In genomic region chr10:109921368-109921767, GRCm38 (mm10) we compare ENCODE assay signal across 8 mouse cellular contexts.
DNase-seq lines count a peak whose midpoint lies in the region; ATAC-seq and TF ChIP-seq lines count a peak whose summit lies in the region.

No protein-coding gene starts in this region.

- H3K36me3 ChIP-seq in kidney, adult 2 months (ENCODE audit: control insufficient read depth, insufficient read depth, low read length): no peaks in the 10 kb centered on the region
- H3K36me3 ChIP-seq in embryonic facial prominence, embryonic 15.5 days: no peaks in the 10 kb centered on the region
- H3K36me3 ChIP-seq in hindbrain, embryonic 14.5 days (replicated peaks; ENCODE audit: control insufficient read depth, insufficient read depth): no peaks in the 10 kb centered on the region
- H3K36me3 ChIP-seq in midbrain, embryonic 14.5 days (ENCODE audit: control insufficient read depth, insufficient read depth, low read length): no peaks in the 10 kb centered on the region

- no peak for TF ChIP-seq CTCF in kidney, adult 2 months (conservative IDR thresholded peaks at IDR 0.05; ENCODE audit: insufficient read depth, insufficient read length, low read depth, low read length)

- peak overlapping the region; percentile 41 for H3K4me2 ChIP-seq in embryonic facial prominence, embryonic 15.5 days (replicated peaks)
- peak overlapping the region; percentile 27; the same call in 1 of the 2 replicates for H3K4me2 ChIP-seq in hindbrain, embryonic 14.5 days (replicated peaks)
- H3K4me2 ChIP-seq in midbrain, embryonic 14.5 days (ENCODE audit: low read length): 0 out of 2 replicates have a peak overlapping the region, but pooled peaks have one; percentile 14

- WGBS in kidney, adult 2 months: 62% methylated on average over 11 of the region's 11 CpGs
- 26% methylated on average over 11 of the region's 11 CpGs for WGBS in embryonic facial prominence, embryonic 15.5 days
- 50% methylated on average over 11 of the region's 11 CpGs for WGBS in hindbrain, embryonic 14.5 days
- WGBS in midbrain, embryonic 14.5 days: 56% methylated on average over 11 of the region's 11 CpGs

- H3K9me3 ChIP-seq in embryonic facial prominence, embryonic 15.5 days (replicated peaks): no peaks in the 10 kb centered on the region
- H3K9me3 ChIP-seq in hindbrain, embryonic 14.5 days (ENCODE audit: control insufficient read depth, low read length): no peaks in the 10 kb centered on the region
- no peaks in the 10 kb centered on the region for H3K9me3 ChIP-seq in midbrain, embryonic 14.5 days (ENCODE audit: control insufficient read depth, low read length)

- no peak for DNase-seq in kidney, adult 2 months
- no peak for DNase-seq in kidney, adult 11 months
- DNase-seq in hindbrain, embryonic 14.5 days (ENCODE audit: low spot score): peak; percentile 35
- DNase-seq in midbrain, embryonic 14.5 days: peak; percentile 50
- DNase-seq in frontal cortex, postnatal 36 days (ENCODE audit: low spot score in 2 of 2): no peak
- DNase-seq in layer of hippocampus, postnatal 14 days (ENCODE audit: low spot score in 2 of 2): no peak
- DNase-seq in ovary, postnatal 14 days (ENCODE audit: low spot score): no peak

- H3K27ac ChIP-seq in kidney, adult 2 months (ENCODE audit: insufficient read depth, low read depth, low read length): no peak overlapping the region
- no peak overlapping the region for H3K27ac ChIP-seq in embryonic facial prominence, embryonic 15.5 days (replicated peaks)
- H3K27ac ChIP-seq in hindbrain, embryonic 14.5 days: no peak overlapping the region
- H3K27ac ChIP-seq in midbrain, embryonic 14.5 days (replicated peaks; ENCODE audit: low read depth, low read length): no peak overlapping the region

- no peak for TF ChIP-seq POLR2A in kidney, adult 2 months (IDR thresholded peaks at IDR 0.05; ENCODE audit: low read depth, low read length)

- H3K27me3 ChIP-seq in kidney, adult 2 months (replicated peaks; ENCODE audit: control insufficient read depth, insufficient read depth, low read length): no peaks in the 10 kb centered on the region
- no peaks in the 10 kb centered on the region for H3K27me3 ChIP-seq in embryonic facial prominence, embryonic 15.5 days
- H3K27me3 ChIP-seq in hindbrain, embryonic 14.5 days (ENCODE audit: control insufficient read depth, insufficient read depth, low read length): no peaks in the 10 kb centered on the region
- no peaks in the 10 kb centered on the region for H3K27me3 ChIP-seq in midbrain, embryonic 14.5 days (ENCODE audit: control insufficient read depth, insufficient read depth, low read length)

- peak; percentile 64; the same call in 1 of the 2 replicates for ATAC-seq in embryonic facial prominence, embryonic 15.5 days (ENCODE audit: insufficient number of reproducible peaks, low FRiP score, low TSS enrichment, low read depth)
- ATAC-seq in hindbrain, embryonic 14.5 days (ENCODE audit: low FRiP score): peak; percentile 42; the same call in 1 of the 2 replicates
- ATAC-seq in midbrain, embryonic 14.5 days (ENCODE audit: low FRiP score, low TSS enrichment): no peak; the same call in 1 of the 2 replicates

- H3K4me3 ChIP-seq in kidney, adult 2 months (ENCODE audit: insufficient read depth, low read depth, low read length): peak overlapping the region; percentile 3; the same call in 1 of the 2 replicates
- peak overlapping the region; percentile 24 for H3K4me3 ChIP-seq in embryonic facial prominence, embryonic 15.5 days (replicated peaks)
- H3K4me3 ChIP-seq in hindbrain, embryonic 14.5 days (replicated peaks; ENCODE audit: low read length): no peak overlapping the region
- H3K4me3 ChIP-seq in midbrain, embryonic 14.5 days (replicated peaks; ENCODE audit: low read depth, low read length): no peak overlapping the region

- H3K4me1 ChIP-seq in kidney, adult 2 months (ENCODE audit: control insufficient read depth, insufficient read depth, low read length): no peaks in the 10 kb centered on the region
- H3K4me1 ChIP-seq in embryonic facial prominence, embryonic 15.5 days: peaks cover 7% of the 10 kb centered on the region
- peaks cover 9% of the 10 kb centered on the region for H3K4me1 ChIP-seq in hindbrain, embryonic 14.5 days (replicated peaks; ENCODE audit: control insufficient read depth, insufficient read depth, low read length)
- peaks cover 8% of the 10 kb centered on the region for H3K4me1 ChIP-seq in midbrain, embryonic 14.5 days (ENCODE audit: control insufficient read depth, insufficient read depth, low read length)

- H3K9ac ChIP-seq in embryonic facial prominence, embryonic 15.5 days: no peak overlapping the region
- no peak overlapping the region for H3K9ac ChIP-seq in hindbrain, embryonic 14.5 days
- H3K9ac ChIP-seq in midbrain, embryonic 14.5 days (replicated peaks; ENCODE audit: low read length): no peak overlapping the region

Comparison
In these comparisons a context has a peak if more than half of its experiments do, and no peak if none do; other contexts are left out.
1. DNase-seq: peak in hindbrain, embryonic 14.5 days (single experiment) and midbrain, embryonic 14.5 days (single experiment); none in kidney, adult 2 months (single experiment), kidney, adult 11 months (single experiment), frontal cortex, postnatal 36 days (0 of 2), layer of hippocampus, postnatal 14 days (0 of 2) and ovary, postnatal 14 days (single experiment).
2. H3K4me3 ChIP-seq: peak in kidney, adult 2 months (single experiment) and embryonic facial prominence, embryonic 15.5 days (single experiment); none in hindbrain, embryonic 14.5 days (single experiment) and midbrain, embryonic 14.5 days (single experiment).
3. Peak in every context shown above with its lines, with median percentiles within 50 percentile points of each other: H3K4me2 ChIP-seq.